Mouse (Mus musculus): ENCODE results near the gene H60b.
A peak's percentile ranks its signal among the peaks of the same experiment; 100 is the strongest.
"Not testable (repeated sequence)": the region's sequence is repeated elsewhere in the genome, so short reads cannot be mapped to it uniquely, and the experiment has no call there.

Gene H60b

GRCm38 (mm10) chr10:22165328-22166003 lies 7.1 kb downstream of the H60b start:
- not testable (repeated sequence) for DNase-seq (ENCODE audit: extremely low spot score)

- DNase-seq (ENCODE audit: extremely low spot score): not testable (repeated sequence)
Observed at GRCm38 (mm10) chr10:22166025-22166424, 7.6 kb downstream of the H60b start.

- not testable (repeated sequence) for DNase-seq (ENCODE audit: extremely low spot score)
Observed at GRCm38 (mm10) chr10:22167061-22167460, 8.7 kb downstream of the H60b start.

GRCm38 (mm10) chr10:22169116-22169515 lies 10.7 kb downstream of the H60b start:
- DNase-seq (ENCODE audit: extremely low spot score): not testable (repeated sequence)

- not testable (repeated sequence) for DNase-seq (ENCODE audit: extremely low spot score)
Observed at GRCm38 (mm10) chr10:22172431-22173334, 14.3 kb downstream of the H60b start.

- peak; percentile 8 for DNase-seq (ENCODE audit: extremely low spot score)
Observed at GRCm38 (mm10) chr10:22173335-22174189, 15.2 kb downstream of the H60b start.

GRCm38 (mm10) chr10:22174190-22174487 lies 15.8 kb downstream of the H60b start:
- DNase-seq (ENCODE audit: extremely low spot score): not testable (repeated sequence)

GRCm38 (mm10) chr10:22176515-22176914 lies 18.1 kb downstream of the H60b start:
- not testable (repeated sequence) for DNase-seq (ENCODE audit: extremely low spot score)

GRCm38 (mm10) chr10:22191035-22191434 lies 32.6 kb downstream of the H60b start:
- peak; percentile 28 for DNase-seq (ENCODE audit: extremely low spot score)

GRCm38 (mm10) chr10:22201352-22201751 lies 43.0 kb downstream of the H60b start:
- DNase-seq (ENCODE audit: extremely low spot score): not testable (repeated sequence)

- not testable (repeated sequence) for DNase-seq (ENCODE audit: extremely low spot score)
Observed at GRCm38 (mm10) chr10:22202784-22203583, 44.6 kb downstream of the H60b start.

- not testable (repeated sequence) for DNase-seq (ENCODE audit: extremely low spot score)
Observed at GRCm38 (mm10) chr10:22206443-22206842, 48.1 kb downstream of the H60b start.

GRCm38 (mm10) chr10:22212012-22212696 lies 53.8 kb downstream of the H60b start:
- peak; percentile 3 for DNase-seq (ENCODE audit: extremely low spot score)

- not testable (repeated sequence) for DNase-seq (ENCODE audit: extremely low spot score)
Observed at GRCm38 (mm10) chr10:22223474-22224349, 65.3 kb downstream of the H60b start.

- no peak for DNase-seq (ENCODE audit: extremely low spot score)
Observed at GRCm38 (mm10) chr10:22265060-22265459, 106.7 kb downstream of the H60b start.

- not testable (repeated sequence) for DNase-seq (ENCODE audit: extremely low spot score)
Observed at GRCm38 (mm10) chr10:22270879-22271786, 112.7 kb downstream of the H60b start.

GRCm38 (mm10) chr10:22272914-22273683 lies 114.7 kb downstream of the H60b start:
- DNase-seq (ENCODE audit: extremely low spot score): peak; percentile 19

All from embryo, embryonic 9.5 days (tissue).